Mouse (Mus musculus) midbrain, embryonic 16.5 days (tissue): ENCODE measurements around the gene C1qtnf4. TPM values are rescaled to one million over a fixed set of nuclear protein-coding genes. Genes with fewer than 3 reads are reported as not detected.

ENCODE experiments used
- ATAC-seq: fragments of 200-750 bp; cut with Nextera tagmentation; 2 replicates; pipeline ENCODE4 v1.8.0; 2017; ENCODE audit warnings: moderate TSS enrichment
- H3K27ac ChIP-seq: fragments of 300-500 bp; sonication (generic); 2 replicates; pipeline ENCODE4 v1.5.1; 2014; ENCODE audit warnings: mild to moderate bottlenecking, low read length, mixed read lengths
- H3K27me3 ChIP-seq: fragments of 300-500 bp; sonication (generic); 2 replicates; pipeline ENCODE4 v1.6.1; 2014; ENCODE audit warnings: low read depth, low read length, mixed read lengths; ENCODE audit not compliant: control insufficient read depth, insufficient read depth
- H3K36me3 ChIP-seq: fragments of 300-500 bp; sonication (generic); 2 replicates; pipeline ENCODE4 v1.6.1; 2014; ENCODE audit warnings: mild to moderate bottlenecking, low read length, moderate library complexity, mixed read lengths; ENCODE audit not compliant: control insufficient read depth, insufficient read depth
- H3K4me1 ChIP-seq: fragments of 300-500 bp; sonication (generic); 2 replicates; pipeline ENCODE4 v1.6.1; 2014; ENCODE audit warnings: mild to moderate bottlenecking, low read length, mixed read lengths; ENCODE audit not compliant: control insufficient read depth, insufficient read depth
- H3K4me2 ChIP-seq: fragments of 300-500 bp; sonication (generic); 2 replicates; pipeline ENCODE4 v1.6.1; 2014; ENCODE audit warnings: mild to moderate bottlenecking, low read length, mixed read lengths
- H3K4me3 ChIP-seq: fragments of 300-500 bp; sonication (generic); 2 replicates; pipeline ENCODE4 v1.5.1; 2014; ENCODE audit warnings: low read depth, mild to moderate bottlenecking, low read length, moderate library complexity, mixed read lengths
- H3K9ac ChIP-seq: fragments of 300-500 bp; sonication (generic); 2 replicates; pipeline ENCODE4 v1.6.1; 2014; ENCODE audit warnings: low read depth, low read length, mixed read lengths
- H3K9me3 ChIP-seq: fragments of 300-500 bp; sonication (generic); replicated peaks from 2 replicates; pipeline ENCODE4 v1.6.1; 2014; ENCODE audit warnings: mild to moderate bottlenecking, low read length, mixed read lengths; ENCODE audit not compliant: control insufficient read depth, poor library complexity, severe bottlenecking
- WGBS: fragments of 180-500 bp; shearing (Covaris S2); extraction: QIAGEN DNeasy Blood & Tissue Kit; methylation state at CpG from one replicate; pipeline ENCODE4 v1.1.7; 2014; 5-methylcytosine and 5-hydroxymethylcytosine counted together
- polyA plus RNA-seq: library from polyadenylated mRNA; unstranded; fragments of >200 nt; fragmentation: Nextera tagmentation; extraction: Ambion mirVana; gene quantifications from 2 replicates; pipeline ENCODE4 v1.2.1, GENCODE M21; 2015

C1qtnf4 gene
- polyA plus RNA-seq, 1 experiment from 2014 or later, result 42.6 TPM

GRCm38 (mm10) chr2:90848331-90848730, 37.3 kb upstream of the C1qtnf4 start:
- WGBS, result 86% methylated on average over 5 of the region's 5 CpGs
- Histone ChIP-seq H3K27ac (no peak overlapping the region), H3K4me2 (peak overlapping the region; percentile 61), H3K27me3 (no peaks in the 10 kb centered on the region), H3K9me3 (no peaks in the 10 kb centered on the region), H3K9ac (0 out of 2 replicates have a peak overlapping the region, but pooled peaks have one; percentile 6), H3K4me1 (peaks cover 20% of the 10 kb centered on the region), H3K4me3 (peak overlapping the region; percentile 90), H3K36me3 (peaks cover 13% of the 10 kb centered on the region; the same call in 1 of the 2 replicates)
- no peak for ATAC-seq

GRCm38 (mm10) chr2:90850401-90850800, 35.3 kb upstream of the C1qtnf4 start:
- Histone ChIP-seq H3K9me3 (no peaks in the 10 kb centered on the region), H3K9ac (no peak overlapping the region), H3K27ac (no peak overlapping the region), H3K4me2 (no peak overlapping the region), H3K36me3 (peaks cover 17% of the 10 kb centered on the region; the same call in 1 of the 2 replicates), H3K4me3 (no peak overlapping the region), H3K27me3 (no peaks in the 10 kb centered on the region), H3K4me1 (peaks cover 20% of the 10 kb centered on the region)
- ATAC-seq, result no peak
- 97% methylated on average over 1 of the region's 1 CpGs for WGBS

GRCm38 (mm10) chr2:90861486-90861885, 24.2 kb upstream of the C1qtnf4 start:
- 95% methylated on average over 2 of the region's 2 CpGs for WGBS
- Histone ChIP-seq H3K27me3 (no peaks in the 10 kb centered on the region), H3K36me3 (peaks cover 15% of the 10 kb centered on the region), H3K27ac (no peak overlapping the region), H3K4me1 (no peaks in the 10 kb centered on the region), H3K4me2 (no peak overlapping the region), H3K4me3 (no peak overlapping the region), H3K9ac (no peak overlapping the region), H3K9me3 (no peaks in the 10 kb centered on the region)
- ATAC-seq, result no peak

GRCm38 (mm10) chr2:90864184-90864583, 21.5 kb upstream of the C1qtnf4 start:
- peak overlapping the region; percentile 55; the same call in 1 of the 2 replicates for H3K27ac ChIP-seq
- H3K36me3 ChIP-seq, result peaks cover 17% of the 10 kb centered on the region
- H3K9ac ChIP-seq, result no peak overlapping the region
- no peak for ATAC-seq
- H3K4me3 ChIP-seq, result no peak overlapping the region
- no peak overlapping the region for H3K4me2 ChIP-seq
- no peaks in the 10 kb centered on the region for H3K9me3 ChIP-seq
- no peaks in the 10 kb centered on the region for H3K4me1 ChIP-seq
- no peaks in the 10 kb centered on the region for H3K27me3 ChIP-seq

GRCm38 (mm10) chr2:90866524-90866923, 19.1 kb upstream of the C1qtnf4 start:
- Histone ChIP-seq H3K27me3 (no peaks in the 10 kb centered on the region), H3K4me2 (no peak overlapping the region), H3K27ac (no peak overlapping the region), H3K4me1 (no peaks in the 10 kb centered on the region), H3K4me3 (no peak overlapping the region), H3K9me3 (no peaks in the 10 kb centered on the region), H3K9ac (no peak overlapping the region), H3K36me3 (peaks cover 14% of the 10 kb centered on the region)
- WGBS, result 16% methylated on average over 3 of the region's 3 CpGs
- ATAC-seq, result peak; percentile 92

- H3K4me2 ChIP-seq, result no peak overlapping the region
- H3K4me1 ChIP-seq, result no peaks in the 10 kb centered on the region
- no peaks in the 10 kb centered on the region for H3K27me3 ChIP-seq
- no peak overlapping the region for H3K27ac ChIP-seq
- WGBS, result 51% methylated on average over 4 of the region's 4 CpGs
- H3K4me3 ChIP-seq, result no peak overlapping the region
- H3K9ac ChIP-seq, result no peak overlapping the region
- peaks cover 6% of the 10 kb centered on the region; the same call in 1 of the 2 replicates for H3K36me3 ChIP-seq
- H3K9me3 ChIP-seq, result no peaks in the 10 kb centered on the region
- no peak for ATAC-seq
Measured at GRCm38 (mm10) chr2:90870136-90870601, 15.5 kb upstream of the C1qtnf4 start.

- Histone ChIP-seq H3K4me2 (no peak overlapping the region), H3K27me3 (no peaks in the 10 kb centered on the region), H3K27ac (no peak overlapping the region), H3K9ac (no peak overlapping the region), H3K4me1 (no peaks in the 10 kb centered on the region), H3K4me3 (no peak overlapping the region), H3K9me3 (no peaks in the 10 kb centered on the region), H3K36me3 (0 out of 2 replicates have a peak, but pooled peaks cover 2% of the 10 kb centered on the region)
- no peak for ATAC-seq
- 62% methylated on average over 8 of the region's 8 CpGs for WGBS
Measured at GRCm38 (mm10) chr2:90871180-90871961, 14.3 kb upstream of the C1qtnf4 start.

GRCm38 (mm10) chr2:90874025-90874424, 11.6 kb upstream of the C1qtnf4 start:
- no peak for ATAC-seq
- H3K4me2 ChIP-seq, result no peak overlapping the region
- no peaks in the 10 kb centered on the region for H3K27me3 ChIP-seq
- 0 out of 2 replicates have a peak, but pooled peaks cover under 1% of the 10 kb centered on the region for H3K36me3 ChIP-seq
- no peak overlapping the region for H3K27ac ChIP-seq
- H3K4me3 ChIP-seq, result no peak overlapping the region
- no peaks in the 10 kb centered on the region for H3K9me3 ChIP-seq
- 81% methylated on average over 1 of the region's 1 CpGs for WGBS
- H3K4me1 ChIP-seq, result no peaks in the 10 kb centered on the region
- H3K9ac ChIP-seq, result no peak overlapping the region

- 70% methylated on average over 2 of the region's 2 CpGs for WGBS
- no peaks in the 10 kb centered on the region for H3K36me3 ChIP-seq
- H3K9ac ChIP-seq, result no peak overlapping the region
- no peaks in the 10 kb centered on the region for H3K27me3 ChIP-seq
- H3K4me3 ChIP-seq, result no peak overlapping the region
- peaks cover 7% of the 10 kb centered on the region for H3K4me1 ChIP-seq
- ATAC-seq, result no peak
- H3K27ac ChIP-seq, result no peak overlapping the region
- H3K9me3 ChIP-seq, result no peaks in the 10 kb centered on the region
- H3K4me2 ChIP-seq, result no peak overlapping the region
Measured at GRCm38 (mm10) chr2:90875239-90875638, 10.4 kb upstream of the C1qtnf4 start.
